Mouse (Mus musculus) midbrain, embryonic 10.5 days (tissue): Measurements from ENCODE around the gene Dclre1a. TPM values are rescaled to one million over a fixed set of nuclear protein-coding genes. Genes with fewer than 3 reads are reported as not detected.

Experiments
- DNase-seq: peaks from one replicate; pipeline ENCODE4 v3.0.0-alpha.2; 2017; ENCODE audit warnings: low spot score
- H3K27ac ChIP-seq: fragments of 300-500 bp; sonication (generic); replicated peaks from 2 replicates; pipeline ENCODE4 v1.5.1; 2016; ENCODE audit warnings: mild to moderate bottlenecking
- H3K27me3 ChIP-seq: fragments of 300-500 bp; sonication (generic); 2 replicates; pipeline ENCODE4 v1.6.1; 2016; ENCODE audit warnings: low read depth, mild to moderate bottlenecking; ENCODE audit not compliant: poor library complexity, severe bottlenecking
- H3K36me3 ChIP-seq: fragments of 300-500 bp; sonication (generic); 2 replicates; pipeline ENCODE4 v1.6.1; 2016; ENCODE audit warnings: mild to moderate bottlenecking, moderate library complexity
- H3K4me1 ChIP-seq: fragments of 300-500 bp; sonication (generic); 2 replicates; pipeline ENCODE4 v1.6.1; 2016
- H3K4me3 ChIP-seq: fragments of 300-500 bp; sonication (generic); 2 replicates; pipeline ENCODE4 v1.5.1; 2016; ENCODE audit warnings: mild to moderate bottlenecking, moderate library complexity
- H3K9me3 ChIP-seq: fragments of 300-500 bp; sonication (generic); replicated peaks from 2 replicates; pipeline ENCODE4 v1.6.1; 2016; ENCODE audit warnings: mild to moderate bottlenecking
- WGBS: fragments of 180-500 bp; shearing (Covaris S2); methylation state at CpG from one replicate; pipeline ENCODE4 v1.1.7; 2016; 5-methylcytosine and 5-hydroxymethylcytosine counted together
- polyA plus RNA-seq: library from polyadenylated mRNA; unstranded; fragments of >200 nt; fragmentation: Nextera tagmentation; extraction: Ambion mirVana; gene quantifications from 2 replicates; pipeline ENCODE4 v1.2.1, GENCODE M21; 2016

Dclre1a gene
- polyA plus RNA-seq, result 16.5 and 17.8 TPM in 2 replicates

- Histone ChIP-seq H3K9me3 (no peaks in the 10 kb centered on the region), H3K27me3 (no peaks in the 10 kb centered on the region), H3K36me3 (peaks cover 39% of the 10 kb centered on the region), H3K27ac (peak within 1 kb of the TSS; percentile 99), H3K4me1 (peaks cover 28% of the 10 kb centered on the region), H3K4me3 (peak within 1 kb of the TSS; percentile 99)
- 11% methylated on average over 20 of the region's 20 CpGs for whole genome bisulfite sequencing
- DNase-seq, result peak; percentile 72
Measured at GRCm38 (mm10) chr19:56547456-56548229, at the start of gene Dclre1a. TSS of gene Dclre1a (minus strand) at chr19:56548222.

- DNase-seq, result no peak
- Histone ChIP-seq H3K4me1 (no peaks in the 10 kb centered on the region), H3K9me3 (no peaks in the 10 kb centered on the region), H3K4me3 (no peak overlapping the region), H3K36me3 (peaks cover 100% of the 10 kb centered on the region), H3K27me3 (no peaks in the 10 kb centered on the region), H3K27ac (no peak overlapping the region)
- WGBS, result 95% methylated on average over 9 of the region's 9 CpGs
Measured at GRCm38 (mm10) chr19:56592472-56592871, 44.5 kb upstream of the Dclre1a start.

- Histone ChIP-seq H3K9me3 (no peaks in the 10 kb centered on the region), H3K27ac (no peak overlapping the region), H3K36me3 (peaks cover 92% of the 10 kb centered on the region), H3K4me1 (no peaks in the 10 kb centered on the region), H3K27me3 (no peaks in the 10 kb centered on the region), H3K4me3 (no peak overlapping the region)
- WGBS, result 98% methylated on average over 3 of the region's 3 CpGs
- DNase-seq, result no peak
Measured at GRCm38 (mm10) chr19:56590250-56590649, 42.2 kb upstream of the Dclre1a start.

GRCm38 (mm10) chr19:56589455-56589854, 41.4 kb upstream of the Dclre1a start:
- no peak overlapping the region for H3K27ac ChIP-seq
- WGBS, result 95% methylated on average over 5 of the region's 5 CpGs
- no peaks in the 10 kb centered on the region for H3K4me1 ChIP-seq
- no peaks in the 10 kb centered on the region for H3K9me3 ChIP-seq
- no peak overlapping the region for H3K4me3 ChIP-seq
- H3K27me3 ChIP-seq, result no peaks in the 10 kb centered on the region
- DNase-seq, result no peak
- H3K36me3 ChIP-seq, result peaks cover 84% of the 10 kb centered on the region

- no peaks in the 10 kb centered on the region for H3K9me3 ChIP-seq
- WGBS, result 89% methylated on average over 6 of the region's 6 CpGs
- DNase-seq, result no peak
- no peaks in the 10 kb centered on the region for H3K27me3 ChIP-seq
- peaks cover 81% of the 10 kb centered on the region for H3K36me3 ChIP-seq
- no peaks in the 10 kb centered on the region for H3K4me1 ChIP-seq
- H3K27ac ChIP-seq, result no peak overlapping the region
- H3K4me3 ChIP-seq, result no peak overlapping the region
Measured at GRCm38 (mm10) chr19:56589008-56589407, 41.0 kb upstream of the Dclre1a start.

- Histone ChIP-seq H3K4me3 (no peak overlapping the region), H3K4me1 (peaks cover 4% of the 10 kb centered on the region; the same call in 1 of the 2 replicates), H3K27ac (no peak overlapping the region), H3K27me3 (no peaks in the 10 kb centered on the region), H3K36me3 (peaks cover 79% of the 10 kb centered on the region), H3K9me3 (no peaks in the 10 kb centered on the region)
- WGBS, result 87% methylated on average over 6 of the region's 6 CpGs
- no peak for DNase-seq
Measured at GRCm38 (mm10) chr19:56588205-56588626, 40.2 kb upstream of the Dclre1a start.

GRCm38 (mm10) chr19:56586320-56586719, 38.3 kb upstream of the Dclre1a start:
- H3K27me3 ChIP-seq, result no peaks in the 10 kb centered on the region
- H3K4me3 ChIP-seq, result no peak overlapping the region
- peaks cover 79% of the 10 kb centered on the region for H3K36me3 ChIP-seq
- H3K27ac ChIP-seq, result no peak overlapping the region
- DNase-seq, result no peak
- H3K9me3 ChIP-seq, result no peaks in the 10 kb centered on the region
- 88% methylated on average over 8 of the region's 8 CpGs for WGBS
- H3K4me1 ChIP-seq, result peaks cover 4% of the 10 kb centered on the region; the same call in 1 of the 2 replicates

GRCm38 (mm10) chr19:56584288-56584687, 36.3 kb upstream of the Dclre1a start:
- no peak overlapping the region for H3K4me3 ChIP-seq
- H3K27me3 ChIP-seq, result no peaks in the 10 kb centered on the region
- H3K9me3 ChIP-seq, result no peaks in the 10 kb centered on the region
- peaks cover 74% of the 10 kb centered on the region for H3K36me3 ChIP-seq
- H3K27ac ChIP-seq, result no peak overlapping the region
- WGBS, result 90% methylated on average over 3 of the region's 3 CpGs
- H3K4me1 ChIP-seq, result peaks cover 4% of the 10 kb centered on the region; the same call in 1 of the 2 replicates
- DNase-seq, result no peak

GRCm38 (mm10) chr19:56583785-56584184, 35.8 kb upstream of the Dclre1a start:
- 82% methylated on average over 5 of the region's 5 CpGs for WGBS
- Histone ChIP-seq H3K9me3 (no peaks in the 10 kb centered on the region), H3K36me3 (peaks cover 69% of the 10 kb centered on the region), H3K4me3 (no peak overlapping the region), H3K4me1 (peaks cover 4% of the 10 kb centered on the region; the same call in 1 of the 2 replicates), H3K27ac (no peak overlapping the region), H3K27me3 (no peaks in the 10 kb centered on the region)
- no peak for DNase-seq

GRCm38 (mm10) chr19:56581981-56582380, 34.0 kb upstream of the Dclre1a start:
- no peak for DNase-seq
- 94% methylated on average over 5 of the region's 5 CpGs for WGBS
- no peaks in the 10 kb centered on the region for H3K27me3 ChIP-seq
- peaks cover 64% of the 10 kb centered on the region for H3K36me3 ChIP-seq
- H3K4me3 ChIP-seq, result no peak overlapping the region
- H3K4me1 ChIP-seq, result peaks cover 4% of the 10 kb centered on the region; the same call in 1 of the 2 replicates
- H3K27ac ChIP-seq, result no peak overlapping the region
- no peaks in the 10 kb centered on the region for H3K9me3 ChIP-seq

GRCm38 (mm10) chr19:56577801-56578200, 29.8 kb upstream of the Dclre1a start:
- WGBS, result 92% methylated on average over 1 of the region's 1 CpGs
- H3K4me3 ChIP-seq, result no peak overlapping the region
- H3K9me3 ChIP-seq, result no peaks in the 10 kb centered on the region
- H3K27me3 ChIP-seq, result no peaks in the 10 kb centered on the region
- H3K4me1 ChIP-seq, result no peaks in the 10 kb centered on the region
- H3K36me3 ChIP-seq, result peaks cover 57% of the 10 kb centered on the region
- DNase-seq, result no peak
- no peak overlapping the region for H3K27ac ChIP-seq

GRCm38 (mm10) chr19:56573184-56573583, 25.2 kb upstream of the Dclre1a start:
- 93% methylated on average over 6 of the region's 6 CpGs for WGBS
- no peaks in the 10 kb centered on the region for H3K9me3 ChIP-seq
- no peak for DNase-seq
- H3K4me1 ChIP-seq, result no peaks in the 10 kb centered on the region
- H3K36me3 ChIP-seq, result peaks cover 54% of the 10 kb centered on the region
- H3K27ac ChIP-seq, result no peak overlapping the region
- no peak overlapping the region for H3K4me3 ChIP-seq
- no peaks in the 10 kb centered on the region for H3K27me3 ChIP-seq

GRCm38 (mm10) chr19:56571913-56572312, 23.9 kb upstream of the Dclre1a start:
- Histone ChIP-seq H3K4me3 (no peak overlapping the region), H3K27ac (no peak overlapping the region), H3K4me1 (no peaks in the 10 kb centered on the region), H3K9me3 (no peaks in the 10 kb centered on the region), H3K27me3 (no peaks in the 10 kb centered on the region), H3K36me3 (peaks cover 42% of the 10 kb centered on the region)
- WGBS, result 93% methylated on average over 5 of the region's 5 CpGs
- no peak for DNase-seq
